Mouse (Mus musculus) urinary bladder, postnatal 25 days (tissue): ENCODE results near the gene Proca1.

Source experiments
- DNase-seq: peaks from one replicate; pipeline ENCODE4 v3.0.0; 2022; ENCODE audit warnings: low spot score

Proca1 gene

DNA sequence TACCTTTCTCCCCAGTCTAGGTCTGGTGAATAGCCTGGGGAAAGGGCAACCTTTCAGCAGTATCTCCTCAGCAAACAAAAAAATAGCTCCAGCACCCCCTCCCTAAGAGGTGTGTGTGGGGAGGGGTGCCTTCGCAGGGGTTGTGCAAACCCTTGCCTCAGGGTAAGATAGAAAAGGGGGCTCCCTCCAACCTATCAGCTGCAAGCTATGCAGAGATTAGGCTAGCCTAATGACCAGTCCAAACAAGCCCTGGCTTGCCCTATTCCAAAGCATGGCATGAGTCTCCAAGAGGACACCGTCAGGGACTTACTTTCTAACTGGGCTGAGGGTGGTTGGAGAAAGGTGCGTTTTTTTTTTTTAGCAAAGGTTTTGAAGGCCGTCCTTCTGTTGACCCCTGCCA lies 27.0 kb upstream of the Proca1 start:
- peak; percentile 48 for DNase-seq

DNA sequence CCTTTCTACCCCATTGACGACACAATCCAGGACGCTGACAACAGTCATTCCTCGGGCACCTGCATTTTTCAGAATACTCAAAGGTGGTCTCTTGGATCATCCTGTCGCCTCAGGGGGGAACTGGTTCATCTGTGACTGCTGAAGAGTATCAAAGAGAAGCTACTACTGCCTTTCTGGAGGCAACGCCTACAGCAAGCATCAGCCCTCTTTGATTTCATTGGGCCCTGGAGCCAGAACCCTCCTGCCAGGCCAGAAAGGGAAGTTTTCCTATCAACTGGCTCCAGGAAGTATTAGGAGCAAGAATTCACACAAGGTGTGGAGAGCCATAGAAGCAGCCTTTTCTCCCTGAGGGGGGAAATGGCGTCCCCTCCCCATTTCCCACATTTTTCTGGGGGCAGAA lies 26.6 kb upstream of the Proca1 start:
- DNase-seq, result no peak

DNA sequence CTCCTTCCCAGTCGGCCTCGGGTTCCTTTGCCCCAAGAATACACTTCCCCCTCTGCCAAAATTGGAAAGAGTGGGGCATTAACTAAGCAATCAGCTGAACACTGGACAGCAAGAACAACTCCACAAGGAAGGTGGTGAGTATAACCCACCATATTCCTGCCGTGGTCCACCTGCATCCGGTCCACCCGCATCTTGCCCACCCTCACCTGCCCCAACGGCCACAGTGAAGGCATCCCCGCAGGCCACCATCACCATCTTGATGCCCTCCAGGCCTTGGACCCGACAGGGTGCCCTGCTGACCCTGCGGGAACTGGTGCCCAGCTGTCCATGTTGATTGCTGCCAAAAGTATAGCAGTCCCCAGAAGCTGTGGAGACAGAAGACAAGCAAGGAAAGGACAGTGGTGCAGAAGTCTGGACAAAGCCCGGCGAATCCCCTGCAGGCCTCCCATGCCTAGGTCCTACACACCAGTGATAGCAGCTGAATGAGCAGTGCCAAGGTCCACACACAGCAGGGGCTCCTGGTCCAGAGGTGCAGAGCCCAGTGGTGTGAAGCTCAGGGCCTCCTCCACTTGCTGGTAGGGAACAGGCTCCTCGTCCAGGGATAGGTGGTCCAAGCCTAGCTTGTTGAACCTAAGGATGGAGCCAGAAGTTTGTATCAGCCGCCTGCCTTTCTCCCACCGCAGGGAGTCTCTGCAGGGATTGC lies 25.8 kb upstream of the Proca1 start:
- no peak for DNase-seq

DNA sequence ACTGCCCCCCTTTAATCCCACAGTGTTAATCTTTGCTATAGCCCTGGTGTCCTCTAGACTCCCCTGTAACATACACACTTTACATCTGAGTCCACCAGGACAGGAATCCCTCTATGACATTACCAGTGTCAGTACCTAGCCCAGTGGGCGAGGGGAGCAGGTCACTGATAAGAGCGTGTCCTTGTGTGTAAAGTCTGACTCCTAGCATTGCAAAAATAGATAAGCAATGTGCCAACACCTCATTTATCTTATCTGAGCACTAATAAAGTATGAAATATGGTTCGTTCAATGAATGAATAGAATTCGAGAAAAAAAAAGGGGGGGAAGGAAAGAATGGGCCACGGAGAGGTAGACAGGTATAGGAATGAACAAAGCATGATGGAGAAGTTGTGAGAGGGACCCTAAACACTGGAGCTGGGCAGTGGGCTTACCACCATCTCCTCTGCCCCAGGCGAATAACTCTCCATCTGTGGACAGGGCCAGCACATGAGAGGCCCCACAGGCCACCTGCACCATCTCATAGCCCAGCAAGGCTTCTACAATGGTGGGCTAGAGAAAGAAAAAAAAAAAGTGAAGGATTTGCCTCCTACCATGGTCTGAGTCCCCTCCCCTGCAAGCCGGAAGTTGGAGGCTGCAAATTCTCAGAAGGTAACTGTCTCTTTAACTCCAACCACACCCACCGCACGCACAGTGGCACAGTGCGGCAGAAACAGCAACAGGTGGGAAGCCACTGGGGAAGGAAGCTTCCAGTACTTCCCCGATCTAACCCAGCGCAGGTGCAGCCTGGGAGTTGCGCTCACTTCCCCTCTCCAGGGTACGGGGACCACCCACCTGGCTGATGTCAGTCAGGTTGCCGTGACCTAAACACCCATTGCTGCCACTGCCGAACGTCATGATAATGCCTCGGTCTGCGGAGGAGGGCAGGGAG lies 24.4 kb upstream of the Proca1 start:
- no peak for DNase-seq

DNA sequence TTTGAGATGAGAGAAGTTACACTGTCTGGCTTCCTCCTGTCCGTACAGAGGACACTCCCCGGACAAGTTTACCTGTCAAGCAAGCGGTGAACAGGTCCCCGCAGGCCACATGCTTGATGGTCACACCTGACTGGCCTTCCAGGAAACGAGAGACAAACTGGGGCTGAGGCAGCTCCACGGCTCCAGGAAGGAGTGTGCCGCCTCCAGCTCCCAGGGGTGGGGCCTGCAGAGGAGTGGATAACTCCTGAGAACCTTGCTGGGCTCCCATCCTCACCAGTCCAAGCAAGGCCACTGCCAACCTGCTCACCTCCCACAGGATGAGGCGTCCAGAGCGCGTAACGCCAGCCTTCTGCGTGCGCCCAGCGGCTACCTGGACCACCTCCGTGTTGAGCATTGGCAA lies 22.9 kb upstream of the Proca1 start:
- no peak for DNase-seq

DNA sequence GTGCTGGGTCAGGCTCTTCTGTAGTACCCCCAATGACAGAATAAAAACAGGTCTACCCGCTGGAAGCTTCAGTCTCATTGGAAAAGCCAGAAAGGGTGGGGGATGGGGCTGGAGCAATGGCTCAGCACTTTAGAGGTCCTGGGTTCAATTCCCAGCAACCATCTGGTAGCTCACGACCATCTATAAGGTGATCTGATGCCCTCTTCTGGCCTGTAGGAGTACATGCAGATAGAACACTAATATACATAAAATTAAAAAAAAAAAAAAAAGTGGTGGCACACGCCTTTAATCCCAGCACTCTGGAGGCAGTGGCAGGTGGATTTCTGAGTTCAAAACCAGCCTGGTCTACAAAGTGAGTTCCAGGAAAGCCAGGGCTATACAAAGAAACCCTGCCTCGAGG lies 21.9 kb upstream of the Proca1 start:
- DNase-seq, result no peak

DNA sequence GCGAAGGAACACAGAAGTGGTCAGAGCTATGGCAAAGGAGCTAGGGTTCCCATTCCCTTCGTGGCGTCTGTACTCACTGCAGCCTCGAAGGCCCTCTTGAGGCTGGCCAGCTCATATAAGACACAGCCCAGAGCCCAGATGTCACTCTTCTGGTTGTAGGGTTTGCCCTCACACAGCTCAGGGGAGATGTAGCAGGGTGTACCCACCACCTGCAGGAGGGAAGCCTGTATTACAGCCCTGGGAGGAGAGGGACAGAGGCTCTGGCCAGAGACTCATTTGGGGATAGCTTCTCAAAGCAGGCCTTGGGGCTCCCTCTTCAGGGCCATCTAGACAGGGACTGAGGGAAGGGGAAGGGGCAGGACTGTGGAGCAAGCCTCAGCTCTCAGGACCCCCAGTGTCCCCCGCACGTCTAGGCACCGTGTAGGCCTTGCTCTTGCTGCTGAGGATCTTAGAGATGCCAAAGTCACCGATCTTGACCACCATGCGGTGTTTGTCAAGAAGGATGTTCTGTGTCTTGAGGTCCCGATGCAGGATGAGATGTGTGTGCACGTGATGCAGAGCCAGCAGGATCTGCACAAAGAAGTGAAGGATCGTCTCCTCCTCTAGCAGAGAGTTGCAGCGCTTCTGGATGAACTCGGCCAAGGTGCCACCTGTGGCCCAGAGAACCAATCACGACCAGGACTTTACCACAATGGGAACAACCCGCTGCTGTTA lies 21.0 kb upstream of the Proca1 start:
- no peak for DNase-seq

DNA sequence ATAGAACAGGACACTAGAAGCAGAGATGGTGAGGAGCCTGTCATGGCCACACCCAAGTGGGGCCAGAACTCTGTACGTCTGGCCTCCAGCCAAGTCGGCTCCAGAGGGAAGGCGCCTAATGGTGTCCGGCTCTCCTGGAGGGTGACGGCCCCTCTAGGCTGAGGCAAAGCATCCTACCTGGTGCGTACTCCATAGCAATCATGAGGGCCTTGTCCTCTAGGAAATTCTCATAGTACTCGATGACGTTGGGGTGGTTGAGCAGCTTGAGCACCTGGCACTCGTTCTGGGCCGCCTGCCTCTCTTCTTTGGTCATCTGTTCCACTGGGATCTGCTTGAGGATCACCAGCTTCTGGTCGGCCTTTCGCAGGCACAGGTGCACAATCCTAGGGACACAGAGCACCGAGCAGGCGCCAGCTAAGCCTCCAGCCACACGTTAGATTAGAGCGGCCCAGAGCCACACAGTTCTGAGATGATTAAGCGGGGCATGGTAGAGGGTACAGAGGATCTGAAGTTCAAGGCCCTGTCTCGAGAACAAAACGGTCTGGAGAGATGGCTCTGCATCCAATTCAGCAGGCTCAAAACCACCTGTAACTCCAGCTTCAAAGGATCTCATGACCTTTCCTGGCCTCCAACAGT lies 20.3 kb upstream of the Proca1 start:
- no peak for DNase-seq

DNA sequence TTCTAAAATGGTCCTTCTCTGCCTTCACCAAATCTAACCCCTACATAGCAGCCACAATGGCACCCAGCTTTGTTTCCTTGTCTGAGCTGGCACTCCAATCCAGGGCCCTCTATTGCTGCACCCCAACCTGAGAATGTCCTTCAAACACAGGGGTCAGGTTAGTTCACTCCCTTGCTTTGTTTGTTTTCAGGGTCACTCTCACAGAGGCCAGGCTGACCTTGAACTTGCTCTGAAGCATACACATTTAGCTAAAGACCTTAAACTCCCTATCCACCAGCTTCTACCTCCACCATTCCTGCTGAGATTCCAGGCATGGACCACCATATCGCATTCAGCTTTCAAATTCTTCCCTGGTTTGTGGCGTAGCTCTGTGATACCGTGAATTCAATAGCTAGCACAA lies 18.7 kb upstream of the Proca1 start:
- no peak for DNase-seq

DNA sequence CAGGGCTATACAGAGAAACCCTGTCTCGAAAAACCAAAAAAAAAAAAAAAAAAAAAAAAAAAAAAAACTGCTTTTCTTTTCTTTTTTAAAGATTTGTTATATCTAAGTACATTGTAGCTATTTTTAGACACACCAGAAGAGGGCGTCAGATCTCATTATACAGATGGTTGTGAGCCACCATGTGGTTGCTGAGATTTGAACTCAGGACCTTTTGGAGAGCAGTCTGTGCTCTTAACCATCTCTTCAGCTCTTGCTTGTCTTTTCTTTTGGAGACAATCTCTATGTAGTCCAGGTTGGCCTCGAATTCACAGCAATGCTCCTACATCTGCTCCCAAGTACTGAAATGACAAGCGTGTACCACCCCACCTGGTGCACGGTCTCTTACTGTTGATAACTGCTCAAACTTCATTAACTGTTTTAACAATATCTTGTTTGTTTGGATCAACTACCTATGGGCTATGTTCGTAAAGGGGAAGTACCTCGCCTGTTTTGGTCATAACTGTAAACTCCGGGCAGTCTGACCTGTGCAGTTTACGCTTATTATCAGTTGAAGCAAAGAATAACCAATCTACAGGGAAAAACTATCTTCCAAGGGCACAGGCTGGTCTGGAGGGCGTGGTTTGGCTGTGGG lies 17.3 kb upstream of the Proca1 start:
- no peak for DNase-seq

DNA sequence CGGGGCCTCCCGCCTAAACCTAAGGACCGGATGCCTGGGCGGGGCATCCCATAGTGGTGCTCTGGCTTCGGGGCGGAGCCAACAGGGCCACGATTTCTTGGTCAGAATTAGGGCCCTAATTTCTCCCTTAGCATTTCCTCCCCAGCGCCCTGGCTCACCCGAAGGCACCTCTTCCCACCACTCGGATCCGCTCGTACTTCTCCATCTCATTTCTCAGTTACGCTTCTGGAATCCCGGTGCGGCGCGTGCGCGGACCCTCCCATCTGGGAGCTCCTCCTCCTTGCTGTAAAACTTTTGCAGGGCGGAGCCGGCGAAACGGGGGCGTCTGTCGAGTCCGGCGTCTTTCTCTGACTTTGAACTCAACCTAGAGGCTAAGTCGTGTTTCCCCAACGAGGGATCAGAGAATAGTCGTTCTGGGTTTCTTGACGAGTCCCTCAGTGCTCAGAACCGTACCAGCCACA lies 16.8 kb upstream of the Proca1 start, which contains the start of the genes Nek8 and Tlcd1:
Gene Nek8, minus strand, starts transcription at position 274 of the 461 bp plus-strand sequence.
Gene Tlcd1, plus strand, starts transcription at position 310 of the 461 bp plus-strand sequence.
- peak; percentile 90 for DNase-seq

DNA sequence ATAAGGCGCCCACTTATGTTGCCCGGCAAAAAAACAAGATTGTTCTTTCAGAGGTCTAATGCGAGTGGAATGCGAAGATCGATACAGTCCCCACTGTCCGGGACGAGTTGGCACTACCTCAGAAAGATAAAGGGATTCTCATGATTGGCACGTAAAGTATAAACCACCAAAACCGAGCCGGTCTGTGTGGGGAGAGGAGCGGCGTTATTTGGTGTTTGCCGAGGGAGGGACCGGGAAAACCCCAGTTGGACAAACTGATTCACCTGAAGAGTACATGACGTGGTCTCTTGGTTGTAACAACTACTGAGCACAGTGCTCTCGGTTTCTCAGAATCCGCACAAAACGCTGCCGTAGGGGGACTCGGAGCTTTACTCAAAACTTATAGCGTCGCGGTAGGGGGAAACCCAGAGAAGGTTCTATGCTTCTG lies 16.3 kb upstream of the Proca1 start:
- no peak for DNase-seq

DNA sequence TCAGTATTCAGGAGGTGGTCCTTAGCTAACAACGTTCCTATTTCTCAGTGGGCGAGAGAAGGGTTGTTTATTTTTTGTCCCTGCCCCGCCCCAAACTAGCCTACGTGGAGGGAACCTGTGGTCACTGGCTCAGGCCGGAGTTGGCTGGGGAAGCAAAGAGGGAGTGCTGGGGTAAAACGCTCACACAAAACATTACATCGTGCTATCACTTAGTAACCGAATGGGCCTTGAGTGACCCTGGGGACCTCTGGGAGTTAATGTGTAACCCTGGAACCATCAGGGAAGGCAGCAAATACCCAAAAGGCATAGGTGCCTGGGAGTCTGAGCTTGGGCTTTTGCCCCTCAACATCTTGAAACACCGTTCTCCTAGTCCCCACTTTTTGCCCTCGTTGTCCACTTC lies 15.8 kb upstream of the Proca1 start:
- DNase-seq, result no peak

DNA sequence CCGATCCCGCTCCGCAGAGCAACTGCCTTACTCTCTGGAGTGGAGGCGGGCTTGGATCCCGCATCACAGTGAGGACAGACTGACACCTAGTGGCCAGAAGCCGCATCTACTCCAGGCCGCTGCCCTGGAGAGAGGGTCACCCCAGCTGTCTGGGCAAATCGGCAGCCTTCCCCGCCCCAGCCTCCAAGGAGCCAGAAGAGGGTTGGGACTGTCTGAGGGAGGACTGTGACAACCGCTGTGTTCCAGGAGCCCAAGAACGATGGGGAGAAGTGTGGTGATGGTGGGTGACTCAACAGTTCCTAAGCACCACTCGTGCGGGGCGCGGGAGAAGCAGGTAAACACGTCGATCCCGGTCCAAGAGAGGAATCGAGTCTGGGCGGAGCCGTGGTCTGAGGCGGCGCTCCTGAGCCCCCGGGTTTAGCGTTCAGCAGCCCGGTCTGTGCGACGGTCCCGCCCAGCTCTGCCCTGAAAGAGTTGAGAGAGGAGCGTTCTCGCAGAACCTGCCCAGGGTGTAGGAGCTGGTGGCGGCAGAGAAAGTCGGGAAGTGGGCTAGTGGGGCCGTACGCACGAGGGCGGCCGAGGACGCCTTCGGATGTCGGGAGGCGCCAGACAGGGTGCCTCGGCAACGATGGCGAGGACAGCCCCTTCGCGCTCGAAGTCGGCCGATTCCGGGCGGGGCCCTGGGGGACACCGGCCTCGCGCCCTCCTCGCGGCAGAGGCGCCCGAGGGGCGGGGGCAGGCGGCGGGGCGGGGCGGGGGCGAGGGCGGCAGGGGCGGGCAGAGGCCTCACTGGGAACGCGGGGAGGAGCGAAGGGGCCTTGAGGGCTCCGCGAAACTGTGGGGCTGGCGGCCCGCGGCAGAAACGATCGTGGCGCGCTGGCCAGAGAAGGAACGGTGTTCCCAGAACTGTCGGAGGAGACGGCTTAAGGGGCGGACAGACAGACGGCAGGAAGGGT lies 15.0 kb upstream of the Proca1 start:
- DNase-seq, result peak; percentile 87

DNA sequence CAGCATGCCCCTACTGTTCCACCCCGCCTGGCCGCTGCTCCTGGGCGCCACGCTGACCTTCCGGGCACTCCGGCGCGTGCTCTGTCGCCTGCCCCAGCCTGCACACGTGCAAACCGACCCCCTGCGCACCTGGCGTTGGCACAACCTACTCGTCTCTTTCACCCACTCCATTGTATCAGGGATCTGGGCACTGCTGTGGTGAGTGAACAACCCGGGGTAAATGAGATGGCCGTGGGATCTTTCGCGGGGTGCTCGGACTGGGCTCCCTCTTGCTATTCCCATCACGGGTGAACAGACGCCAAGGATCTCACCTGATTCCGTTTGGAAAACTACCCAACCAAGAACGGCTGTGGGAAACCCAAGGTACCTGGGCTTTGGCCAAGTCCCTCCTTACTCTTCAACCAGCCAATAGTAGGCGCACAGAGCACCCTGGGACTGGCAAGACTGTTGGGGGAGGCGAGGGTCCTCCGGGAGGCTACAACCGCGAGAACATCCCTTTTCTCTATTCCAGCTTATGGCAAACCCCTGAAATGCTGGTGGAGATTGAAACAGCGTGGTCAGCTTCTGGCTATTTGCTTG lies 14.2 kb upstream of the Proca1 start:
- DNase-seq, result peak; percentile 47

DNA sequence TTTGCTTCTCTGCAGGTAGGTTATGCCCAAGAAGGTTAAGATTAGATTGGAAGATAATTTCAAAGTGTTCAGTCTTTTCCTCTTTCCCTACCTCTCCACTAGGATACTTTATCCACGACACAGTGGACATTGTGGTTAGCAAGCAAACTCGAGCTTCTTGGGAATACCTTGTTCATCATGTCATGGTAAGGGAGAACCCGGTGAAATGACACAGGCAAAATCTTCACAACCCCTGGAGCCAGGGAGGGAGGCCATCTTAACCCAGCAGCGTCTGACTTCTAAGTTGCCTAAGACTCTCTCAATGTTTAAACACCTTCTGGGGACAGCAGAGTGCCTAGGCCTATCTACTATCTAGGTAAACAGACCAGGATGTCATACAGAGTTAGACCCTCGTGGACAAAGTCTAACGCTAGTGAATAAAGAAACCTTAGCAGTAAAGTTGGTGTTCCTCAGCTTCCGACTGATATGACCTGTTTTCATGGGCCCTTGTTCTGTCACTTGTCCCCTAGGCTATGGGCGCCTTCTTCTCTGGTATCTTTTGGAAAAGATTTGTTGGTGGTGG lies 13.7 kb upstream of the Proca1 start:
- no peak for DNase-seq

DNA sequence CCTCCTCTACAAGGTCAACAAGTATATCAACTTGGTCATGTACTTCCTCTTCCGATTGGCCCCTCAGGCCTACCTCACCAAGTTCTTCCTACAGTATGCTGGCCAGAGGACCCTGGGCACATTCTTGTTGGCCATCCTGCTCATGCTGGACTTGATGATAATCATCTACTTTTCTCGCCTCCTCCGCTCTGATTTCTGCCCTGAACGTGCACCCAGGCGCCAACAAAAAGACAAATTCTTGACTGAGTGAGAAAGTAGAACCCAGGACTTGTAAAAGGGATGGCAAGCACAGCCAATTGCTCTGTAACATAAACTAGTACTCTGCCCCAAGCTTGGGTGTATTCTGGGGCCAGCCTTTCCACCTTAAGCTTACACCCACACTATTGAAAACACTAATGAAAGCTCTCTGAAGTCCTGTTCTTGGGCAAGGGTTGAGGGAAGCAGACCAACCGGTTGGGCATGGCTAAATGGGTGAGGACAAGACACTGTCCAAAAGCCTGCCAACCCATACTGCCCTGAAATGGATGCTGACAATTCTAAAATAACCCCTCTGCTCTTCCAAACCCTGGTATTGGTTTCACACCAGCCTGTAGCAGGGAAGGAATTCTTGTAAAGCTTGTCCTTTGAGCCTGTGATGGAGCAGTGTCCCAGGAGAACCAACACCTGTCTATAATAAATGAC lies 13.0 kb upstream of the Proca1 start:
- no peak for DNase-seq

DNA sequence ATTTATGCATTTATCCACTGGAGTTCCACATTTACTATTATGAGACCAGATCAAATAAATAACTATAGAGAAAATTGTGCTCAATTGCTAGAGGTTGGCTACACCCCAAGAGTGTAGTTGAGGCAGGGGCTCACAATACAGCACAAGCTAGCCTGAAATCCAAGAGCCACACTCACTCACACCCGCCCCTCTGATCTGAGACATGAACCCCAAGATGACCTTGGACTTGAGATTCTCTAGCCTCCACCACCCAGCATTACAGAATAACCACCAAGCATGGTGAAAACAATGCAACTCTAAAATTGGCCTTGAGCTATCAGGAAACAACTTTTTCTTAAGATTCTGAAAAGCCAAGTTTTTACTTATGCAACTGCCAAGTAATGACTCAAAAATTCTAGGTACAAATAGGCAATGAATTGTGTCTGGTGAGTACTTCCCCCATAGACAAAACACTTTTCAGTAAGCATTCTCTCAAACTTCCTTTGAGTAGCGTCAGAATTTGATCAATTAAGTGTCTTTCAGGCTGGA lies 11.3 kb upstream of the Proca1 start:
- DNase-seq, result no peak

DNA sequence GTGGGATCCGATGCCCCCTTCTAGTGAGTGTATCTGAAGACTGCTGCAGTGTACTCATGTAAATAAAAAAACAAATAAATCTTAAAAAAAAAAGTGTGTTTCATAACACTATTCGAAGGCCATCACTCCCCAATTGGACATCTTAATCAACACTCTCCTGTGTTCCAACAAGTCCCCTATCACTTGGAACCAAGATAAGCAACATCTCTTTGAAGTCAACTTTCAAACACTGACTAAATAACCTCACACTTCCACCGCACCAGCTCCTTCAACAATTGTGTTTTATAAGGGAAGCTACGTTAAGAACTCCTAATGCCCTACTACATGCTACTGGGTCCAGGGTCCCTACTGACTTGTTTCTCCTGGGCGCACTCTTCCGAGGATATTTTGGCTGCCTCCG lies 10.7 kb upstream of the Proca1 start:
- no peak for DNase-seq
